Mouse (Mus musculus): ENCODE measurements around the gene B3galt1. TPM values are rescaled to one million over a fixed set of nuclear protein-coding genes. Genes with fewer than 3 reads are reported as not detected.

Gene B3galt1
- total and polyA plus RNA-seq, 3 experiments: not detected

DNA sequence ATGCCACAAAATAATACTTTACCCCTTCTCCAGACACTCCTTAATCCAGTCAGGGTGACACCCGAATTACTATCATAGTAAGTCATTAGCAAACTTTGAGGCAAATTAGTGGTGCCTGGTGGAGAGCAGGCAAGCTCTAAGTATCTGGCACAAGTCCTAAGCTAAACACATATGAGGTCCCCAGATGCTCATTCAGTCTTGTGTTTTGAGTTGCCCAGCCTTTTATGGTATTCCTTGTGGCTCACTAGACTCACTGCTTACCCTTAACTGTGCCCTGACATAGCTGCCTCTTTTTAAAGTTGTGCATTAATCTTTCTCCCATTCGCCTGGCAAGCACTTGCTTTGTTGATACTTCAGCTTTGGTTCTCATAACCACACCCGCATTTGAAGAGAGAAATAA lies 382.7 kb downstream of the B3galt1 start:
- H3K4me1 ChIP-seq (ENCODE audit: control insufficient read depth in 1 of 2, insufficient read depth in 2 of 2, low read length in 2 of 2): no peaks in the 10 kb centered on the region
- H3K9me3 ChIP-seq (replicated peaks; ENCODE audit: insufficient read depth, low read length): no peaks in the 10 kb centered on the region
- TF ChIP-seq EP300 (IDR thresholded peaks at IDR 0.05; ENCODE audit: low read depth in 1 of 2, low read length in 2 of 2) (no peak), MAX (IDR thresholded peaks at IDR 0.05; ENCODE audit: low read length) (no peak), TCF12 (IDR thresholded peaks at IDR 0.05; ENCODE audit: low read depth, low read length) (no peak), TBP (IDR thresholded peaks at IDR 0.05; ENCODE audit: low read depth, low read length) (no peak), SIN3A (IDR thresholded peaks at IDR 0.05; ENCODE audit: low read length) (no peak)
- H3K79me2 ChIP-seq (ENCODE audit: control insufficient read depth, insufficient read depth, low read length, poor library complexity): no peaks in the 10 kb centered on the region
- H3K4me3 ChIP-seq (ENCODE audit: control insufficient read depth in 1 of 2, insufficient read depth in 1 of 2, low read depth in 2 of 2, low read length in 2 of 2): no peak overlapping the region
- no peak overlapping the region for H3K27ac ChIP-seq (ENCODE audit: control insufficient read depth, low read depth, low read length)
- no peaks in the 10 kb centered on the region for H3K27me3 ChIP-seq (ENCODE audit: control insufficient read depth in 1 of 2, insufficient read depth in 2 of 2, low read length in 2 of 2)
- H3K36me3 ChIP-seq (ENCODE audit: control insufficient read depth in 1 of 2, insufficient read depth in 2 of 2, low read length in 2 of 2): no peaks in the 10 kb centered on the region
- no peak overlapping the region for H3K9ac ChIP-seq (ENCODE audit: control insufficient read depth, low read depth, low read length, poor library complexity, severe bottlenecking)
- DNase-seq (ENCODE audit: low read depth, low spot score): no peak

DNA sequence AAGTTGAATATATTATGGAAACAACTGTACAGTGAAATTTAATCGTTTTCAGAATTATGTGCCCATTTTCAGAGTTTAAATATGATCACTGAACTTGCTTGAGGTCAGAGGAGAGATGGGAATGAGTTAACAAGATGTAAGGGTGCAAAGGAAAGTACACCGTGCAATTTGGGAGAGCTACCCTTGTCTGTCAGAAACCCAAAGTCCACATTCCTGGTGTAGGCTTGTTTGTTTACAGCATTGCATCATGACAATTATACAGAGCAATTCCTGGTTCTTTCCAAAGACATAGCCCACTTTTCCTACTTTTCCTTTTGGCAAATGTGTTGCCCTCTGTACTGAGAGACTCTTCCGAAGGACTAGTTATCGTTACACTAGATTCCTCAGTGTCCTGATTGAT lies 390.5 kb downstream of the B3galt1 start:
- no peaks in the 10 kb centered on the region for H3K79me2 ChIP-seq (ENCODE audit: control insufficient read depth, insufficient read depth, low read length, poor library complexity)
- H3K4me1 ChIP-seq (ENCODE audit: control insufficient read depth in 1 of 2, insufficient read depth in 2 of 2, low read length in 2 of 2): no peaks in the 10 kb centered on the region
- no peak overlapping the region for H3K4me3 ChIP-seq (ENCODE audit: control insufficient read depth in 1 of 2, insufficient read depth in 1 of 2, low read depth in 2 of 2, low read length in 2 of 2)
- H3K27ac ChIP-seq (ENCODE audit: control insufficient read depth, low read depth, low read length): no peak overlapping the region
- no peak for DNase-seq (ENCODE audit: low read depth, low spot score)
- no peak for TF ChIP-seq GATA1 (IDR thresholded peaks at IDR 0.05; ENCODE audit: low read depth, low read length)
- no peak for TF ChIP-seq ZMIZ1 (IDR thresholded peaks at IDR 0.05; ENCODE audit: low read depth, low read length)
- TF ChIP-seq CHD1 (IDR thresholded peaks at IDR 0.05; ENCODE audit: low read depth, low read length): no peak
- no peak for TF ChIP-seq ZC3H11A (IDR thresholded peaks at IDR 0.05; ENCODE audit: low read depth, low read length)
- TF ChIP-seq TCF12 (IDR thresholded peaks at IDR 0.05; ENCODE audit: low read depth, low read length): no peak
- no peak for TF ChIP-seq RCOR1 (IDR thresholded peaks at IDR 0.05; ENCODE audit: low read depth, low read length)
- TF ChIP-seq ZKSCAN1 (IDR thresholded peaks at IDR 0.05; ENCODE audit: low read depth, low read length): no peak
- H3K27me3 ChIP-seq (ENCODE audit: control insufficient read depth in 1 of 2, insufficient read depth in 2 of 2, low read length in 2 of 2): no peaks in the 10 kb centered on the region
- no peaks in the 10 kb centered on the region for H3K9me3 ChIP-seq (replicated peaks; ENCODE audit: insufficient read depth, low read length)
- no peaks in the 10 kb centered on the region for H3K36me3 ChIP-seq (ENCODE audit: control insufficient read depth in 1 of 2, insufficient read depth in 2 of 2, low read length in 2 of 2)
- no peak overlapping the region for H3K9ac ChIP-seq (ENCODE audit: control insufficient read depth, low read depth, low read length, poor library complexity, severe bottlenecking)

DNA sequence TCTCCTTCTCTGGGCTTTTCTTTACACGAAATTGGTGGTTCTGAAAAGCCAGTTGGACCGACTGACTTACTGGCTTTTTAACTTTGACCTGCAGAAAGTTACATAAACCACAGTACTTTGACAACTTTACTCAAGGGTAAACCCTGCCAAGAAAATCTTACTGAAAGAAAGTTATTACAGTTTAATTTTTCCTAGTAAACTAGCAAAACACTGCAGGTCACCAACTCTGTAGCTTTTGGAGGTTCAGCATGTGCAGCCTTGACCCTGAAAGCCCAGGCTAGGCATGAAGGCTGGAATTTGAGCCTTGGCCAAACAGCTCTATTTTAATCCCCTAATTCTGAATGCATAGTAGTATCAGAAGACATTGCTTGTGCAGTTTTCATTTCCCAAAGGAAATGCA lies 391.9 kb downstream of the B3galt1 start:
- no peak for TF ChIP-seq MAX (IDR thresholded peaks at IDR 0.05; ENCODE audit: low read length)
- TF ChIP-seq MYB (IDR thresholded peaks at IDR 0.05; ENCODE audit: low read depth, low read length): no peak
- no peak for TF ChIP-seq EP300 (IDR thresholded peaks at IDR 0.05; ENCODE audit: low read depth in 1 of 2, low read length in 2 of 2)
- no peak for TF ChIP-seq ELF1 (IDR thresholded peaks at IDR 0.05; ENCODE audit: low read depth, low read length)
- no peak for TF ChIP-seq ZC3H11A (IDR thresholded peaks at IDR 0.05; ENCODE audit: low read depth, low read length)
- TF ChIP-seq ZMIZ1 (IDR thresholded peaks at IDR 0.05; ENCODE audit: low read depth, low read length): no peak
- no peak for TF ChIP-seq MAFK (IDR thresholded peaks at IDR 0.05; ENCODE audit: borderline replicate concordance, low read depth, low read length)
- no peak for TF ChIP-seq ETS1 (IDR thresholded peaks at IDR 0.05; ENCODE audit: low read depth, low read length)
- TF ChIP-seq SMC3 (IDR thresholded peaks at IDR 0.05; ENCODE audit: low read depth, low read length): no peak
- no peak for TF ChIP-seq POLR2AphosphoS2 (IDR thresholded peaks at IDR 0.05; ENCODE audit: low read length)
- no peak for TF ChIP-seq RCOR1 (IDR thresholded peaks at IDR 0.05; ENCODE audit: low read depth, low read length)
- no peak for TF ChIP-seq POLR2AphosphoS5 (IDR thresholded peaks at IDR 0.05; ENCODE audit: borderline replicate concordance, low read depth, low read length)
- no peak for TF ChIP-seq JUND (IDR thresholded peaks at IDR 0.05; ENCODE audit: low read depth, low read length)
- no peak for TF ChIP-seq MXI1 (IDR thresholded peaks at IDR 0.05; ENCODE audit: low read depth, low read length)
- TF ChIP-seq GATA1 (IDR thresholded peaks at IDR 0.05; ENCODE audit: low read depth, low read length): no peak

More for the DNA sequence above, 391.9 kb downstream of the B3galt1 start:
- Histone ChIP-seq H3K4me3 (ENCODE audit: control insufficient read depth in 1 of 2, insufficient read depth in 1 of 2, low read depth in 2 of 2, low read length in 2 of 2) (no peak overlapping the region), H3K79me2 (ENCODE audit: control insufficient read depth, insufficient read depth, low read length, poor library complexity) (no peaks in the 10 kb centered on the region), H3K27me3 (ENCODE audit: control insufficient read depth in 1 of 2, insufficient read depth in 2 of 2, low read length in 2 of 2) (no peaks in the 10 kb centered on the region), H3K9ac (ENCODE audit: control insufficient read depth, low read depth, low read length, poor library complexity, severe bottlenecking) (no peak overlapping the region), H3K9me3 (replicated peaks; ENCODE audit: insufficient read depth, low read length) (no peaks in the 10 kb centered on the region), H3K4me1 (ENCODE audit: control insufficient read depth in 1 of 2, insufficient read depth in 2 of 2, low read length in 2 of 2) (no peaks in the 10 kb centered on the region), H3K27ac (ENCODE audit: control insufficient read depth, low read depth, low read length) (no peak overlapping the region), H3K36me3 (ENCODE audit: control insufficient read depth in 1 of 2, insufficient read depth in 2 of 2, low read length in 2 of 2) (no peaks in the 10 kb centered on the region)
- no peak for DNase-seq (ENCODE audit: low read depth, low spot score)

All from MEL (cell line).